Mouse (Mus musculus) ES-E14 (cell line): Measurements from ENCODE around the gene Abcc5.
"Not testable (repeated sequence)": the region's sequence is repeated elsewhere in the genome, so short reads cannot be mapped to it uniquely, and the experiment has no call there.

Experiments used
- CHD2 ChIP-seq: IDR thresholded peaks from 2 replicates; pipeline ENCODE4 v1.6.1; 2014; ENCODE audit warnings: mild to moderate bottlenecking, low read depth, low read length, inconsistent platforms
- MAFK ChIP-seq: IDR thresholded peaks from 2 replicates; pipeline ENCODE4 v1.6.1; 2014; ENCODE audit warnings: mild to moderate bottlenecking, low read depth, low read length, inconsistent platforms; ENCODE audit not compliant: insufficient read depth
- ZC3H11A ChIP-seq: IDR thresholded peaks from 2 replicates; pipeline ENCODE4 v1.6.1; 2012; ENCODE audit warnings: low read depth, mild to moderate bottlenecking, inconsistent platforms, low read length, borderline replicate concordance
- ZNF384 ChIP-seq: IDR thresholded peaks from 2 replicates; pipeline ENCODE4 v1.6.1; 2012; ENCODE audit warnings: low read depth, low read length, inconsistent platforms

DNA sequence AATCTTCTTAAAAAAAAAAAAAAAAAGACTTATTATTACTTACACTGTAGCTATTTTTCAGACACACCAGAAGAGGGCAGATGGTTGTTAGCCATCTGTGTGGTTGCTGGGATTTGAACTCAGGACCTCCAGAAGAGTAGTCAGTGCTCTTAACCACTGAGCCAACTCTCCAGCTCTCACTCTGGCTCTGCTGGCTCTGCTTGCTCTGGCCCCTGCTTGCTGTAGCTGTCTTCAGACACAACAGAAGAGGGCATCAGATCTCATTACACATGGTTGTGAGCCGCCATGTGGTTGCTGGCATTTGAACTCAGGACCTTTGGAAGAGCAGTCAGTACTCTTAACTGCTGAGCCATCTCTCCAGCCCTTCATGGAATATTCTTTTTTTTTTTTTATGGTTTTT is 11.9 kb upstream of the Abcc5 start:
- not testable (repeated sequence) for TF ChIP-seq ZC3H11A, CHD2, ZNF384, MAFK
